Mouse (Mus musculus) spleen, postnatal 14 days (tissue): ENCODE results near the gene 4921504E06Rik.

Source experiments
- DNase-seq, 2 experiments: peaks; one replicate each; pipeline ENCODE4 v3.0.0; 2021 to 2022; ENCODE audit warnings: low spot score in 2 of 2

The 4921504E06Rik gene

DNA sequence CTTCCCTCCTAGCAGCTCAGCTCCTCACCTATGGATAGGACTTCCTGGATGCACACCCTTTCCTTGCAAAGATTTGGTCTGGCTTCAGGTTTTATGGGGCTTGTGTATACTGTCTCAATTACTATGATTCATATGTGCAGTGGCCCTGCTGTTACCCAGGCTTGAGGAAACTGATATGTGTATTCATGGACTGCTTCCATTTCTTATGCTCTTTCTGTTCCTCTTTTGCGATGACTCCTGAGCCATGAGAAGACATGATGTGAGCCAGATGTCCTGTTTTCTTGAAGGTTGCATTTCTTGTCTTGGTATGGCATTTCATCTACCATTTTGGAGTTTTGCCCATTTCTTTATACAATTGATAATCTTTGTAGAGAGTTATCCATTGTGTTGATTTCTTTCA is 48.0 kb downstream of the 4921504E06Rik start:
- DNase-seq, result no peak

DNA sequence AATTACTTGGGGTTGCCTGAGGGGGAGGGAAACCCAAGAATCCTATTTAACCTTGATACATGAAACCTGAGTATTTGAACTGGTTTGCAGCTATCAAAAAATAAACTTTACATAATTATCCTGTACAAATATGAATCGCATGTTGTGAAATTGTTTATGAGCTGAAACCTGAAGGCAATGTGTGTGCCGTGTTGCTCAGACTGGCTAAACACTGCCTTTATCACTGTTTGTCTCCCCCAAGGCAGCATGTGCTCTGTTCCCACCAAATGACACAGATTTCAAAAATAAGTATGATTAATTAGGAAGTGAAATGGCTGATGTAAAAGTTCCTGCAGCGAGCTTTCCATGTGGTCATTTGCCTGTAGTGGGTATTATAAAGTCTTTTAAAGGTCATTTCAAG is 63.5 kb downstream of the 4921504E06Rik start:
- DNase-seq, result no peak

- DNase-seq, result no peak
These were observed 91.8 kb downstream of the 4921504E06Rik start for GRCm38 (mm10) chr2:19461940-19462339.

- no peak for DNase-seq
These were observed 94.9 kb downstream of the 4921504E06Rik start for GRCm38 (mm10) chr2:19458785-19459184.

DNA sequence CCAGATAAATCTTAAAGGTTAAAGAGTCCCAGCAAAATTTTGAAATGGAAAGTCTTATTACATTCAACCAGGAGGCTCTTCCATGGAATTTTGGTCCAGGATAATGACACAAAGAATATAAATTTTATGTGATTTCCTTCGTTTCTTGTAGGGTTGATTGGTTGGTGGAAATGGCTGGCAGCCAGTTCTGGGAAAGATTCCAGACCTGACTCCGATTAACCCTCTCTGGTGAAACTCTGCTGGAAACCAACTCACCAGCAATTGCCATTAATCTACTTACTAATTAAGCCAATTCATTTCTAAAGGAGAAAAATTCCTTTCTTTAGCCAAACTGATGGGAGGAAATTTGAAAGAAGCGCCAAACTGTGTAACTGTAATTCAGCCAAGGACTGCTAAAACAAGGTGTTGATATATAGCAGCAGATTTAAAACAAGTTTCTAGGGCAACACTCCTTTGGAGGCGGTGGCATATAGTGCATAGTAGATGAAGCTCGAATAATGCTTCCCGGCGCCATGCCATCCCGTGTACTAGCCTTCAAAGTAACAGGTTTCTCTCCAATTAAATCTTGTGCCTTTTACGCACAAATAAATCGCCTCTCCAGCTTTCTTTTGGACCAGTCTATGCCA is 97.7 kb downstream of the 4921504E06Rik start:
- DNase-seq, result no peak

DNA sequence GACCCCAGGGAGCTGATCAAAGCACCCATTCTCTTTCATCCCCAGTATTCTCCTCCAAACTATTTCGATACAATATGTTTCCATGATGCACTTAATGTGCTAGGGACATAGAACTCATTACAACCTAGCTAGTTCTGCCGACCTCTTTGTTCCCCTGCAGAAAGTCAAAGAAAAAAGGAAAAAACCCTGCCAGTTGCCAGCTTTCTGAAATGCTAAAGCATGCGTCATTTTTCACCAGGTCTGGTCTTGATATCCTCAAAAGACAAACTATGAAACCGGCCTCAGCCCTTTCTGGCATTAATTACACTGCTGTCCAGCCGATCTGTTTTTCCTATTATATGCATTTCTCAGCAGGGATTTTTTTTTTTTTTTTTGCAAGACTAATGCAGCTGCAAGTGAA is 98.5 kb downstream of the 4921504E06Rik start:
- DNase-seq, result no peak

DNA sequence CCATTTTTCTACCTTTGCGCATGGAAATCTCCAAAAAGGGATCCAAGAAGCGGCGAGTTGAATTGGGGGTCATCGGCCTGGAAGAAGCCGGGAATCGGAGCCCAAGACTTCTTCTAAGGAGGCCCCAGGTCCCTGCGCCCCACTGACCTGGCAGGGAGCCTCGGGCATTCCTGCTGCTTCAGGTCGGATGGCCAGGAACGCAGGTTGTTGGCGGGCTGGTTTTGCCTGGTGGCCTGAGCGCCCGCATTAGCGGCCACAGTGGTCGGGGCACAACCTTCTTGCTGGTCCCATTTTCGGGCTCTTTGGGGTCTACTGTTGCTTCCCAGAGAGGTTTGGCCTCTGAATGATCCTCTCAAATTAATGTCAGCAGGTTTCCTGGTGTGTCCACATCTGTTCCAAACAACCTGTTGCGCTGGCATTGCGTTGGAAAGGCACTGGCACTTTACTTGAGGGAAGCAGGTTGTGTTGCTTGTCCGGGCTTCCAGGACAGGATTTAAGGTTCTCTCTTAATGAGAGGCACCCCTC is 101.1 kb downstream of the 4921504E06Rik start:
- no peak for DNase-seq

DNA sequence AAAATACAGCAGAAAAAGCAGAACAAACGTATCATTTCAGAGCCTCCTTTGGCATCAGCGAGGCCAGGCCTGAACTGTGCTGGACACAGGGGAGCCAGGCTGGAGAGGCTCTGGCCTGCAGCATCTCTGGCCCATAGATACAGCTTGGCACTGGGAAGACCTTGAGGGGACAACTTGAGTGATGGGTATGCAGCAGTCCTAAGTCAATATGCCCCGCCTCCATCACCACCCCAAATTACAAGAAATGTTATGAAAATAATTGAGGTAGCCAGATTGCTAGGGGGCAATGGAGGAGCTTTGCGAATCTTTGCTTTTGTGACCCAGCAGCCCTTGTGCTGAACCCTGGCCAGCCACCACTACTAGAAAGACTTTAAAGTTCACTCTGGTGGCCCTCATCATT is 104.4 kb downstream of the 4921504E06Rik start:
- DNase-seq, result no peak

- DNase-seq, result no peak
These were observed 105.5 kb downstream of the 4921504E06Rik start for GRCm38 (mm10) chr2:19448042-19448700.

- no peak for DNase-seq
These were observed 107.0 kb downstream of the 4921504E06Rik start for GRCm38 (mm10) chr2:19446746-19447145.

DNA sequence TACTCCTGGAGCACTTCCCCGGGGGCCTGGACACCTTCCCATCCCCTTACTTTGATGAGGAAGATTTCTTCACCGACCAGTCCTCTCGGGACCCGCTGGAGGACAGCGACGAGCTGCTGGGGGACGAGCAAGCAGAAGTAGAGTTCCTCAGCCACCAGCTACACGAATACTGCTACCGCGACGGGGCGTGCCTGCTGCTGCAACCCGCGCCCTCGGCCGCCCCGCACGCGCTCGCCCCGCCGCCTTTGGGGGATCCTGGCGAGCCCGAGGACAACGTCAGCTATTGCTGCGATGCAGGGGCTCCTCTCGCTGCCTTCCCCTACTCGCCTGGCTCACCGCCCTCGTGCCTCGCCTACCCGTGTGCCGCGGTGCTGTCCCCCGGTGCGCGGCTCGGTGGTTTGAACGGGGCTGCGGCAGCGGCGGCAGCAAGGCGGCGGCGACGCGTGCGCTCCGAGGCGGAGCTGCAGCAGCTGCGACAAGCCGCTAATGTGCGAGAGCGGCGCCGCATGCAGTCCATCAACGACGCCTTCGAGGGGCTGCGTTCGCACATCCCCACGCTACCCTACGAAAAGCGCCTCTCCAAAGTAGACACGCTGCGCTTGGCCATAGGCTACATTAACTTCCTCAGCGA is 107.7 kb downstream of the 4921504E06Rik start:
- DNase-seq, result no peak

DNA sequence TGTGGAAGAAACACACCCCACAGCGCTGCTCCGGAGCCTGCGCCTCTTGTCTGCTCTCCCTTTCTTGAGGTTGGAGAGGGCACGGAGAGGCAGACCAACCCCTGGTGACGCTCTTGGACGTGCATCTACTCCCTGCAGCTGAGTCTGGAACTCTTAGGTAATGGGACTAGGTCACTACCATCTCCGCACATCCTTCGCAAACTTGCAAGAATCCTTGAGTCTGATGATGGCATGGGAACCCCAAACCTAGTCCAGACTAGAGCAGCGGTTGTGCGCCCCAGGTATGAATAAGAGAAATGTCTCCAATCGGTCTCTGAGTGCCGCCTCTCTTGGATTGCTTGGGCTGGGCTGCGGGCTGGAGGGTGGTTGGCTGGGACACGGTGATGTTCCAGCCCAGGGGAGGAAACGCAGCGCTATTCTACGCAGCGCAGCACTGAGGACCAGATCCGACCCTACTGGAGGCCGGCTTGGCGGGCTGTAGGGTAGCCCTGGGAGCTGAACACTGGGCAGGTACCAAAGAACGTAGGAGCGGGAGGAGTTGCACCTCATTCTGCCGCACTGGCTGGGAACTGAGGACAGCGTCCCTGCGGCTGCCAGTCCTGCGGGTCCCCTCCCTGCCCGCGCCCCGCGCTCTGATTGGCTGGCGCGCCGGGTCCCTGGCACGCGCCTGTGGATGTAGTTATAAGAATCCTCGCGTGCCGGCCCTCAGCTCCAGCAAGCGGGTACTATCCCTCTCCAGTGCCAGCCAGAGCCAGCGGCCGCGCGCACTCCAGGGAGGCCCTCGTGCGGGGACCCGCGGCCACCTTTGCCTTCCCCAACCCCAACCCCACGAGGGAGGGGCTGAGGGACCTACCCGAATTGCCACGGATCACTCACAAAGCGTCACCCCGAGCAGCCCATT is 108.5 kb downstream of the 4921504E06Rik start, which contains the start of gene Ptf1a:
Ptf1a (plus strand) TSS at position 733 of the 901 bp plus-strand sequence.
- no peak for DNase-seq

DNA sequence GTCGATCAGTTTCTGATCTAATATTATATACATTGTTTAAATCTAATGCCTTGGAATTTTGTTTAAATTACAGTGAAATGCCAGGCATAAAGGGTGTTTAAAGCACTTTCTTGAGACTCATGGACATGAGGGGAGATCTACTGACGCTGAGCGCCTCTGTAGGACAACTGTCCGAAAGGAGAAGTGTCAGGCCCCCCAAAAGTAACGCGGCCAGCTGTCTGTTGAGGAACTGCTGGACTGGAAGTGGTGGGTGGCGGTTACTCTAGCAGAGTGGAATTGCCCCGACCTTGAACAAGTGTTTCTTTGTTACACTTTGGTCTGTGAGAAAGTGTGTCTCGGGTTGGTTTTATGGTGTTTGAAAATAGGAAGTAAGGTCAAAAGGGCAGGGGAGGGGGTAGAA is 109.4 kb downstream of the 4921504E06Rik start:
- DNase-seq, result no peak

DNA sequence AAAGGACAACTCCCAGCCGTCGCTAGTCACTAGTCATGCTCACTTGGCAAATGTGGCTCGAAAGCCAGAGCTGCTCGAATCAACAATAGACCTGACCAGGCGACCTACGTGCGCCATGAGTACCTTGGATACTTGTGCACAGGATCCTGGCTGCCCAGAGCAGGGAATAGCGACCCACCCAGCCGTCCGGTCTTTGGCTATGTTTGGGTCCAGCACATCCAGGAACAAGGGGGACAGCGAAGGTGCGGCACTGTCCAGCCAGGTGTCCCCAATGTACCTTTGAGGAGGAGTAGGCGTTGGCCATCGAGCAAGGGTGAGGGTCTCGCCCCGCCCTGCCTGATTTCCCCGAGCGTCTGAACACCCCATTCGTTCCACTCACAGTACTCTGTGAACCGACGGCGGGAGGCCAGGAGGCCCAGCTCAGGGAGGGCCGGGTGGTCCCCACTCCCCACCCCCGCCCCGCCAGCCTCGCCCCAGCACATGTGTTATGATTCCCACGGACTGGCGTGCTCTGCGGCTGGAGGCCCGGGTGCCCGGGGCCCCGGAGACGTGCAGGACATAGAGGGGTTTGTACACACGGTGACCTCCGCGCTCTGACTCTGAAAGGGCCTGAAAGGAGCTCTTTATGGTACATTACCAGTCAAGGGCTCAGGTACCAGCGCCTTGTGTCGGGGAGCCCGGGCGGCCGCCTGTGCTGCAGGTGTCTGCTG is 121.9 kb downstream of the 4921504E06Rik start:
- DNase-seq, result no peak

DNA sequence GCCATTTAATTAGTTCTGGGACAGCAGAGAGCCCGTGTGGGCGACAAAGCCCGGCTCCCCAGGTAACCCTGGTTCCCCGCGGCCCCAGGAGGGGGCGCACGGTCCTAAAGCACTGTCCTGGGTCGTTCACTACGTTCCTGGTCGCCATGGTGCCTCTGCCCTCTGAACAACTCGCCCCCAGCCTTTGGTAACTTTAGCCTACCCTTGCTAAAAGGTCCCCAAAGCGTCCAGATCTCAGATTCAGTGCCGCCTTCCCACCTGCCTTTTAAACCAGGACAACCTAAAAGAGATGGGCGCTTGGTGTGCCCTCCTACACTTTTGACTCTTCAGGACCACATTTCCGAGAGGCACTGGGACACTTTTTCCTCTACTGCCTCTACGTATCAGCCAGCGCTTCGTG is 122.5 kb downstream of the 4921504E06Rik start:
- DNase-seq, result no peak

DNA sequence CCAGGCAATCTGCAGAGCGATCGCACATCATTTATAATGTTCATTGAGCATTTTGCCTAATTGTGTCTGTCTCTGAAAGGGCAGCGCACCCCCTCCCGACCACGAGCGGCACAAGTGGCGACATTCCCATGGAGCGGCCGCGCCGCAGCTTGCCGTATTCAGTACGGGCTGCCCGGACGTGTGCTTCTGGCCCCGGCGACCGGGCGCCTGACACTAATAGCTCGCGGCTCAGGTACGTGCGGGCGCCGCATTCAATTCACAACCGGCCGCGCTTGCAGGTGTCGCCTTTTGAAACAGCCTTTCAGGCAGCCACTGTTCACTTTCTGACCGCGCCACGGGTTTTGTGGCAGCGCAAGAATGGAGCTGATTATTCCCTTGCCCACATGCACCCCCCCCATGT is 123.0 kb downstream of the 4921504E06Rik start:
- no peak for DNase-seq

GRCm38 (mm10) chr2:19429691-19430690 is 123.7 kb downstream of the 4921504E06Rik start:
- no peak for DNase-seq

- DNase-seq, result no peak
These were observed 124.7 kb downstream of the 4921504E06Rik start for GRCm38 (mm10) chr2:19429031-19429430.

DNA sequence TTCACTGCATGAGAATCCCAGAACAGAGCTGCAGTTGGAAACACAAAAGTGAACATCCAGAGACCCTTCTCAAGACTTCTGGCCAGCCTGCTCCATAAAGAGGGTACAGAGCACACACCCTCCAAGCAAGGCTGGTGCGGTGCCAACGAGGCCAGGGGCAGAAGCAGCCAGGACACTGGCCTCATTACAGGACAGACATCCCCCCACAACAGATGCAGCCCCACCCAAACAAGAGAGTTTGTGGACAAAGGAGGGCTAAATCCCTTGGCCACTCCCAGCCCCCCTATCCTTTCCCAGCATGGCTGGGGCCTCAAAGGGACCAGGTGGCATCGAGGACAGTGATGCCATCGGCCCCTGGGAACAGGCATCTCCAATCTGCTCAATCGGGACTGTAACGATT is 130.6 kb downstream of the 4921504E06Rik start:
- no peak for DNase-seq

GRCm38 (mm10) chr2:19422226-19422625 is 131.5 kb downstream of the 4921504E06Rik start:
- DNase-seq, result no peak
